Mouse (Mus musculus) ES-Bruce4 (cell line): ENCODE measurements around the gene Celf2.

Source experiments
- CTCF ChIP-seq: IDR thresholded peaks from one replicate; pipeline ENCODE4 v1.8.1; 2011; ENCODE audit warnings: low read depth, low read length
- EP300 ChIP-seq: IDR thresholded peaks from 2 replicates; pipeline ENCODE4 v1.6.1; 2011; ENCODE audit warnings: low read depth, low read length; ENCODE audit not compliant: insufficient read depth
- POLR2A ChIP-seq: IDR thresholded peaks from one replicate; pipeline ENCODE4 v1.8.1; 2011; ENCODE audit warnings: low read length; ENCODE audit not compliant: insufficient read depth

GRCm38 (mm10) chr2:6545127-6545931 lies 964.0 kb downstream of the Celf2 start:
- no peak for TF ChIP-seq POLR2A
- no peak for TF ChIP-seq CTCF
- no peak for TF ChIP-seq EP300
